Mouse (Mus musculus): ENCODE data around the gene Ncapd2. TPM values are rescaled to one million over a fixed set of nuclear protein-coding genes. Genes with fewer than 3 reads are reported as not detected.

The Ncapd2 gene
- polyA plus RNA-seq, 1 experiment from 2014 or later = 182 TPM

GRCm38 (mm10) chr6:125210436-125210835 lies 18.9 kb upstream of the Ncapd2 start:
- Histone ChIP-seq H3K9ac (ENCODE audit: low read length) (no peak overlapping the region), H3K4me1 (ENCODE audit: control insufficient read depth, insufficient read depth, low read length) (no peaks in the 10 kb centered on the region), H3K4me2 (ENCODE audit: low read depth, severe bottlenecking) (no peak overlapping the region), H3K9me3 (ENCODE audit: control insufficient read depth, low read length) (no peaks in the 10 kb centered on the region), H3K27me3 (ENCODE audit: control insufficient read depth, insufficient read depth, low read length) (0 out of 2 replicates have a peak, but pooled peaks cover 3% of the 10 kb centered on the region), H3K27ac (replicated peaks; ENCODE audit: low read depth, low read length) (no peak overlapping the region), H3K36me3 (ENCODE audit: control insufficient read depth, insufficient read depth, low read length) (no peaks in the 10 kb centered on the region), H3K4me3 (ENCODE audit: low read depth, low read length) (no peak overlapping the region)
- 87% methylated on average over 1 of the region's 1 CpGs for WGBS
- no peak for DNase-seq (ENCODE audit: low spot score)
- ATAC-seq (ENCODE audit: insufficient number of reproducible peaks, low FRiP score, low TSS enrichment, low read depth) = no peak

GRCm38 (mm10) chr6:125197166-125197565 lies 5.7 kb upstream of the Ncapd2 start:
- ATAC-seq (ENCODE audit: insufficient number of reproducible peaks, low FRiP score, low TSS enrichment, low read depth) (no peak), DNase-seq (ENCODE audit: low spot score) (no peak)
- Histone ChIP-seq H3K4me1 (ENCODE audit: control insufficient read depth, insufficient read depth, low read length) (peaks cover 3% of the 10 kb centered on the region; the same call in 1 of the 2 replicates), H3K9me3 (ENCODE audit: control insufficient read depth, low read length) (no peaks in the 10 kb centered on the region), H3K4me2 (ENCODE audit: low read depth, severe bottlenecking) (no peak overlapping the region), H3K27me3 (ENCODE audit: control insufficient read depth, insufficient read depth, low read length) (no peaks in the 10 kb centered on the region), H3K27ac (replicated peaks; ENCODE audit: low read depth, low read length) (no peak overlapping the region), H3K9ac (ENCODE audit: low read length) (no peak overlapping the region), H3K4me3 (ENCODE audit: low read depth, low read length) (no peak overlapping the region), H3K36me3 (ENCODE audit: control insufficient read depth, insufficient read depth, low read length) (peaks cover 10% of the 10 kb centered on the region)
- 90% methylated on average over 5 of the region's 5 CpGs for WGBS

GRCm38 (mm10) chr6:125196301-125196700 lies 4.8 kb upstream of the Ncapd2 start:
- Histone ChIP-seq H3K36me3 (ENCODE audit: control insufficient read depth, insufficient read depth, low read length) (peaks cover 10% of the 10 kb centered on the region), H3K9me3 (ENCODE audit: control insufficient read depth, low read length) (no peaks in the 10 kb centered on the region), H3K27ac (replicated peaks; ENCODE audit: low read depth, low read length) (no peak overlapping the region), H3K27me3 (ENCODE audit: control insufficient read depth, insufficient read depth, low read length) (no peaks in the 10 kb centered on the region), H3K4me3 (ENCODE audit: low read depth, low read length) (no peak overlapping the region), H3K9ac (ENCODE audit: low read length) (no peak overlapping the region), H3K4me2 (ENCODE audit: low read depth, severe bottlenecking) (no peak overlapping the region), H3K4me1 (ENCODE audit: control insufficient read depth, insufficient read depth, low read length) (peaks cover 3% of the 10 kb centered on the region; the same call in 1 of the 2 replicates)
- 71% methylated on average over 3 of the region's 3 CpGs for WGBS
- no peak for DNase-seq (ENCODE audit: low spot score)
- no peak for ATAC-seq (ENCODE audit: insufficient number of reproducible peaks, low FRiP score, low TSS enrichment, low read depth)

GRCm38 (mm10) chr6:125195541-125196075 lies 4.1 kb upstream of the Ncapd2 start:
- no peaks in the 10 kb centered on the region for H3K9me3 ChIP-seq (ENCODE audit: control insufficient read depth, low read length)
- H3K4me2 ChIP-seq (ENCODE audit: low read depth, severe bottlenecking) = no peak overlapping the region
- H3K4me3 ChIP-seq (ENCODE audit: low read depth, low read length) = no peak overlapping the region
- no peak overlapping the region for H3K27ac ChIP-seq (replicated peaks; ENCODE audit: low read depth, low read length)
- DNase-seq (ENCODE audit: low spot score) (no peak), ATAC-seq (ENCODE audit: insufficient number of reproducible peaks, low FRiP score, low TSS enrichment, low read depth) (no peak)
- no peak overlapping the region for H3K9ac ChIP-seq (ENCODE audit: low read length)
- H3K36me3 ChIP-seq (ENCODE audit: control insufficient read depth, insufficient read depth, low read length) = peaks cover 10% of the 10 kb centered on the region
- WGBS = 48% methylated on average over 1 of the region's 1 CpGs
- no peaks in the 10 kb centered on the region for H3K27me3 ChIP-seq (ENCODE audit: control insufficient read depth, insufficient read depth, low read length)
- H3K4me1 ChIP-seq (ENCODE audit: control insufficient read depth, insufficient read depth, low read length) = peaks cover 3% of the 10 kb centered on the region; the same call in 1 of the 2 replicates

- Histone ChIP-seq H3K4me1 (ENCODE audit: control insufficient read depth, insufficient read depth, low read length) (peaks cover 3% of the 10 kb centered on the region; the same call in 1 of the 2 replicates), H3K27me3 (ENCODE audit: control insufficient read depth, insufficient read depth, low read length) (no peaks in the 10 kb centered on the region), H3K36me3 (ENCODE audit: control insufficient read depth, insufficient read depth, low read length) (peaks cover 19% of the 10 kb centered on the region), H3K9me3 (ENCODE audit: control insufficient read depth, low read length) (no peaks in the 10 kb centered on the region), H3K4me3 (ENCODE audit: low read depth, low read length) (no peak overlapping the region), H3K9ac (ENCODE audit: low read length) (no peak overlapping the region), H3K27ac (replicated peaks; ENCODE audit: low read depth, low read length) (no peak overlapping the region), H3K4me2 (ENCODE audit: low read depth, severe bottlenecking) (no peak overlapping the region)
- no peak for DNase-seq (ENCODE audit: low spot score)
- ATAC-seq (ENCODE audit: insufficient number of reproducible peaks, low FRiP score, low TSS enrichment, low read depth) = no peak
- WGBS = 78% methylated on average over 7 of the region's 7 CpGs
Measured at GRCm38 (mm10) chr6:125193390-125193789, 1.9 kb upstream of the Ncapd2 start.

GRCm38 (mm10) chr6:125192841-125193240 lies 1.3 kb upstream of the Ncapd2 start:
- no peak for DNase-seq (ENCODE audit: low spot score)
- no peaks in the 10 kb centered on the region for H3K9me3 ChIP-seq (ENCODE audit: control insufficient read depth, low read length)
- H3K4me2 ChIP-seq (ENCODE audit: low read depth, severe bottlenecking) = peak overlapping the region; percentile 84
- H3K4me1 ChIP-seq (ENCODE audit: control insufficient read depth, insufficient read depth, low read length) = peaks cover 3% of the 10 kb centered on the region; the same call in 1 of the 2 replicates
- H3K36me3 ChIP-seq (ENCODE audit: control insufficient read depth, insufficient read depth, low read length) = peaks cover 20% of the 10 kb centered on the region
- no peaks in the 10 kb centered on the region for H3K27me3 ChIP-seq (ENCODE audit: control insufficient read depth, insufficient read depth, low read length)
- no peak overlapping the region for H3K27ac ChIP-seq (replicated peaks; ENCODE audit: low read depth, low read length)
- 49% methylated on average over 5 of the region's 5 CpGs for WGBS
- peak overlapping the region; percentile 89 for H3K9ac ChIP-seq (ENCODE audit: low read length)
- peak overlapping the region; percentile 75 for H3K4me3 ChIP-seq (ENCODE audit: low read depth, low read length)
- ATAC-seq (ENCODE audit: insufficient number of reproducible peaks, low FRiP score, low TSS enrichment, low read depth) = no peak

GRCm38 (mm10) chr6:125192016-125192714 lies 664 bp upstream of the Ncapd2 start:
- peak overlapping the region; percentile 84 for H3K4me2 ChIP-seq (ENCODE audit: low read depth, severe bottlenecking)
- H3K4me3 ChIP-seq (ENCODE audit: low read depth, low read length) = peak overlapping the region; percentile 75
- peak; percentile 93 for DNase-seq (ENCODE audit: low spot score)
- peak overlapping the region; percentile 89 for H3K9ac ChIP-seq (ENCODE audit: low read length)
- peaks cover 24% of the 10 kb centered on the region for H3K36me3 ChIP-seq (ENCODE audit: control insufficient read depth, insufficient read depth, low read length)
- H3K27me3 ChIP-seq (ENCODE audit: control insufficient read depth, insufficient read depth, low read length) = no peaks in the 10 kb centered on the region
- H3K27ac ChIP-seq (replicated peaks; ENCODE audit: low read depth, low read length) = peak overlapping the region; percentile 99
- ATAC-seq (ENCODE audit: insufficient number of reproducible peaks, low FRiP score, low TSS enrichment, low read depth) = peak; percentile 92
- H3K4me1 ChIP-seq (ENCODE audit: control insufficient read depth, insufficient read depth, low read length) = peaks cover 3% of the 10 kb centered on the region; the same call in 1 of the 2 replicates
- WGBS = under 1% methylated on average over 34 of the region's 34 CpGs
- no peaks in the 10 kb centered on the region for H3K9me3 ChIP-seq (ENCODE audit: control insufficient read depth, low read length)

GRCm38 (mm10) chr6:125190816-125191215 lies 685 bp downstream of the Ncapd2 start:
- peaks cover 35% of the 10 kb centered on the region for H3K36me3 ChIP-seq (ENCODE audit: control insufficient read depth, insufficient read depth, low read length)
- DNase-seq (ENCODE audit: low spot score) (no peak), ATAC-seq (ENCODE audit: insufficient number of reproducible peaks, low FRiP score, low TSS enrichment, low read depth) (no peak)

More at GRCm38 (mm10) chr6:125190816-125191215, 685 bp downstream of the Ncapd2 start:
- peak overlapping the region; percentile 89 for H3K9ac ChIP-seq (ENCODE audit: low read length)
- no peaks in the 10 kb centered on the region for H3K9me3 ChIP-seq (ENCODE audit: control insufficient read depth, low read length)
- H3K27ac ChIP-seq (replicated peaks; ENCODE audit: low read depth, low read length) = 0 out of 2 replicates have a peak overlapping the region, but pooled peaks have one; percentile 99
- no peaks in the 10 kb centered on the region for H3K27me3 ChIP-seq (ENCODE audit: control insufficient read depth, insufficient read depth, low read length)
- H3K4me3 ChIP-seq (ENCODE audit: low read depth, low read length) = peak overlapping the region; percentile 75
- peaks cover 3% of the 10 kb centered on the region; the same call in 1 of the 2 replicates for H3K4me1 ChIP-seq (ENCODE audit: control insufficient read depth, insufficient read depth, low read length)
- H3K4me2 ChIP-seq (ENCODE audit: low read depth, severe bottlenecking) = peak overlapping the region; percentile 84
